Mouse (Mus musculus): Measurements from ENCODE around the gene Usp31.

- no peak for TF ChIP-seq CTCF (IDR thresholded peaks at IDR 0.05; ENCODE audit: insufficient read depth, low read length)
- TF ChIP-seq POLR2A (IDR thresholded peaks at IDR 0.05; ENCODE audit: borderline replicate concordance, extremely low read depth, low read depth, low read length), result no peak
Measured at GRCm38 (mm10) chr7:121697574-121697973, 9.5 kb downstream of the Usp31 start.
